Mouse (Mus musculus): Measurements from ENCODE around the gene Rpe65.

The Rpe65 gene

GRCm38 (mm10) chr3:159598875-159599274, at the start of gene Rpe65:
Gene Rpe65 (plus strand): TSS chr3:159599175.
- no peak for DNase-seq (ENCODE audit: low spot score in 2 of 2)

DNA sequence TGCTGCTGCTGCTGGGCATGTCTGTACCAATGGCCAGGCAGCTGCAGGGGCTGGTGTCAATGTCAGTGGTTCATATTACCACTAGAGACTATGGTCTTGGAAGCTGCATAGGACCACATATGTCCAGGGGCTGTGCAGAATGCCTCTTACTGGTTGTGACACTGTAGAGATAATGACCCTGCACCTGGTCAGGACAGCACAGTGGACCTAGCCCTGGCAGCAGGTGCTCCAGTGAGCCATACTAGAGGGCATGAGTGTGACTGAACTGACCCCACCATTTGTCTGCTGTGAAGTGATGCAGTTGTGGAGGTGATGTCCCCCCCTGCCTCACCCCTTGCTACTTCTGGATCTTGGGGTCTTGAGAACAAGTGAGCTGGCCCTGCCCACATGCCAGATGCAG, 48.8 kb upstream of the Rpe65 start:
- DNase-seq (ENCODE audit: low spot score in 2 of 2): no peak

DNA sequence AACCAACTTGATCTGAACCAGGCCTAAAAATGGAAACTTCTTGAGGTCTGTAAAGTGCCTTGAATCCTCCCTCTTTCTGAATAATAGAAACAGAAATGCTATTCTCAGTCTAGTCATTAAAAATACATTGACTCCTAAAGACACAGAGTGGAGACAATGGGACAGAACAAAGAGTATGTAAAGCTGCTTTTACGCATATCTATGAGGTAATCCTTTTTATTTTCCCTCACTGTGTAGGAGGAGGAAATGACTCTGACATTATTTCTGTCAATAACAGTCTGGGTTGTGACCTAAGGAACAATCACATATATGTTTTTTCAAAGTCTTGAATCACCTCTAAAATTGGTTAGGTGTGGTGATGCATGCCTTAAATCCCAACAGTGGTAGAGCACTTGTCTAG, 16.0 kb downstream of the Rpe65 start:
- DNase-seq (ENCODE audit: low spot score in 2 of 2): no peak

- DNase-seq (ENCODE audit: low spot score in 2 of 2): no peak
Observed at GRCm38 (mm10) chr3:159621026-159621425, 22.1 kb downstream of the Rpe65 start.

DNA sequence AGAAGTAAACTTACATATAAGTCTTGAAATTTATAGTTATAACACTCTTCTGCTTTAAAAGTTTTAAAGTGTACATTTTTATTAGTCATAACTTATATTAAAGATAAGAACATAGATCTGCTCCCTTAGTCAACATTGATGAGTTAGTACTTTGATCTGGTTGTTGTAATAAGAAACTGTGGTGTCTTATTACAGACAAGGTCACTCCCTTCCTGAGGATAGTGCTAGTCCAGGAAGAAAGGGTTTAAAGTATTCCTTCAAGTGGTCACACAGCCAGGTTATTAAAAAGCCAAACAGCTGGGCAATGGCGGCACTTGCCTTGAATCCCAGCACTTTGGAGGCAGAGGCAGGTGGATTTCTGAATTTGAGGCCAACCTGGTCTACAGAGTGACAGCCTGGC, 25.0 kb downstream of the Rpe65 start:
- no peak for DNase-seq (ENCODE audit: low spot score in 2 of 2)

GRCm38 (mm10) chr3:159660741-159661140, 61.8 kb downstream of the Rpe65 start:
- DNase-seq (ENCODE audit: low spot score in 2 of 2): peak; percentile 1 to 3

- DNase-seq (ENCODE audit: low spot score in 2 of 2): no peak
Observed at GRCm38 (mm10) chr3:159663333-159663732, 64.4 kb downstream of the Rpe65 start.

Measured in right cerebral cortex, adult 2 months (tissue).